Mouse (Mus musculus) erythroblast, embryonic 14.5 days (primary cell): ENCODE measurements around the gene Phyhd1.

Experiments used
- GATA1 ChIP-seq: IDR thresholded peaks from 2 replicates; pipeline ENCODE4 v1.6.1; 2012; ENCODE audit warnings: low read length, inconsistent platforms, mixed read lengths
- TAL1 ChIP-seq: IDR thresholded peaks from 3 replicates; pipeline ENCODE4 v1.6.1; 2012; ENCODE audit warnings: low read length, inconsistent platforms, mixed read lengths

GRCm38 (mm10) chr2:30244595-30245178 lies 21.3 kb upstream of the Phyhd1 start:
- TF ChIP-seq GATA1: no peak
- no peak for TF ChIP-seq TAL1
